Mouse (Mus musculus): ENCODE measurements around the gene Tmem82. TPM values are rescaled to one million over a fixed set of nuclear protein-coding genes. Genes with fewer than 3 reads are reported as not detected.

Tmem82 gene
- polyA plus RNA-seq, 1 experiment from 2014 or later: 42.0 TPM

GRCm38 (mm10) chr4:141632111-141632873 lies 13.9 kb upstream of the Tmem82 start:
- TF ChIP-seq CTCF (IDR thresholded peaks at IDR 0.05; ENCODE audit: low read depth): no peak
- H3K4me2 ChIP-seq (replicated peaks; ENCODE audit: low read depth): no peak overlapping the region
- no peaks in the 10 kb centered on the region for H3K27me3 ChIP-seq (replicated peaks; ENCODE audit: control insufficient read depth, insufficient read depth, low read length)
- no peak for ATAC-seq
- no peak overlapping the region for H3K4me3 ChIP-seq (ENCODE audit: low read depth, low read length)
- H3K36me3 ChIP-seq (ENCODE audit: control insufficient read depth, insufficient read depth): peaks cover 78% of the 10 kb centered on the region
- no peaks in the 10 kb centered on the region for H3K9me3 ChIP-seq (ENCODE audit: control insufficient read depth)
- no peak overlapping the region for H3K9ac ChIP-seq (ENCODE audit: low read depth, low read length)
- H3K4me1 ChIP-seq (replicated peaks; ENCODE audit: control insufficient read depth, insufficient read depth, low read length): no peaks in the 10 kb centered on the region
- 90% methylated on average over 21 of the region's 21 CpGs for WGBS
- no peak overlapping the region for H3K27ac ChIP-seq (ENCODE audit: low read depth, low read length)

- Histone ChIP-seq H3K9ac (ENCODE audit: low read depth, low read length) (no peak overlapping the region), H3K27me3 (replicated peaks; ENCODE audit: control insufficient read depth, insufficient read depth, low read length) (no peaks in the 10 kb centered on the region), H3K4me2 (replicated peaks; ENCODE audit: low read depth) (no peak overlapping the region), H3K9me3 (ENCODE audit: control insufficient read depth) (no peaks in the 10 kb centered on the region), H3K4me3 (ENCODE audit: low read depth, low read length) (no peak overlapping the region), H3K4me1 (replicated peaks; ENCODE audit: control insufficient read depth, insufficient read depth, low read length) (no peaks in the 10 kb centered on the region), H3K27ac (ENCODE audit: low read depth, low read length) (no peak overlapping the region), H3K36me3 (ENCODE audit: control insufficient read depth, insufficient read depth) (peaks cover 79% of the 10 kb centered on the region)
- no peak for TF ChIP-seq CTCF (IDR thresholded peaks at IDR 0.05; ENCODE audit: low read depth)
- no peak for ATAC-seq
- WGBS: 95% methylated on average over 20 of the region's 20 CpGs
Observed at GRCm38 (mm10) chr4:141631250-141631649, 12.8 kb upstream of the Tmem82 start.

GRCm38 (mm10) chr4:141630021-141630420 lies 11.6 kb upstream of the Tmem82 start:
- ATAC-seq: no peak
- Histone ChIP-seq H3K36me3 (ENCODE audit: control insufficient read depth, insufficient read depth) (peaks cover 82% of the 10 kb centered on the region), H3K9ac (ENCODE audit: low read depth, low read length) (no peak overlapping the region), H3K4me3 (ENCODE audit: low read depth, low read length) (no peak overlapping the region), H3K27ac (ENCODE audit: low read depth, low read length) (no peak overlapping the region), H3K4me2 (replicated peaks; ENCODE audit: low read depth) (no peak overlapping the region), H3K27me3 (replicated peaks; ENCODE audit: control insufficient read depth, insufficient read depth, low read length) (no peaks in the 10 kb centered on the region), H3K4me1 (replicated peaks; ENCODE audit: control insufficient read depth, insufficient read depth, low read length) (0 out of 2 replicates have a peak, but pooled peaks cover 2% of the 10 kb centered on the region), H3K9me3 (ENCODE audit: control insufficient read depth) (no peaks in the 10 kb centered on the region)
- WGBS: 86% methylated on average over 11 of the region's 11 CpGs
- no peak for TF ChIP-seq CTCF (IDR thresholded peaks at IDR 0.05; ENCODE audit: low read depth)

GRCm38 (mm10) chr4:141628661-141629060 lies 10.2 kb upstream of the Tmem82 start:
- TF ChIP-seq CTCF (IDR thresholded peaks at IDR 0.05; ENCODE audit: low read depth): no peak
- H3K9me3 ChIP-seq (ENCODE audit: control insufficient read depth): no peaks in the 10 kb centered on the region
- H3K4me2 ChIP-seq (replicated peaks; ENCODE audit: low read depth): no peak overlapping the region
- H3K27ac ChIP-seq (ENCODE audit: low read depth, low read length): no peak overlapping the region
- ATAC-seq: no peak
- H3K36me3 ChIP-seq (ENCODE audit: control insufficient read depth, insufficient read depth): peaks cover 74% of the 10 kb centered on the region
- 83% methylated on average over 14 of the region's 14 CpGs for WGBS
- H3K4me3 ChIP-seq (ENCODE audit: low read depth, low read length): no peak overlapping the region
- 0 out of 2 replicates have a peak, but pooled peaks cover 5% of the 10 kb centered on the region for H3K4me1 ChIP-seq (replicated peaks; ENCODE audit: control insufficient read depth, insufficient read depth, low read length)
- no peaks in the 10 kb centered on the region for H3K27me3 ChIP-seq (replicated peaks; ENCODE audit: control insufficient read depth, insufficient read depth, low read length)
- no peak overlapping the region for H3K9ac ChIP-seq (ENCODE audit: low read depth, low read length)

GRCm38 (mm10) chr4:141627502-141627901 lies 9.1 kb upstream of the Tmem82 start:
- Histone ChIP-seq H3K36me3 (ENCODE audit: control insufficient read depth, insufficient read depth) (peaks cover 66% of the 10 kb centered on the region), H3K27me3 (replicated peaks; ENCODE audit: control insufficient read depth, insufficient read depth, low read length) (no peaks in the 10 kb centered on the region), H3K9ac (ENCODE audit: low read depth, low read length) (no peak overlapping the region), H3K4me1 (replicated peaks; ENCODE audit: control insufficient read depth, insufficient read depth, low read length) (0 out of 2 replicates have a peak, but pooled peaks cover 9% of the 10 kb centered on the region), H3K27ac (ENCODE audit: low read depth, low read length) (no peak overlapping the region), H3K4me3 (ENCODE audit: low read depth, low read length) (no peak overlapping the region), H3K4me2 (replicated peaks; ENCODE audit: low read depth) (no peak overlapping the region), H3K9me3 (ENCODE audit: control insufficient read depth) (no peaks in the 10 kb centered on the region)
- no peak for TF ChIP-seq CTCF (IDR thresholded peaks at IDR 0.05; ENCODE audit: low read depth)
- no peak for ATAC-seq
- WGBS: 94% methylated on average over 5 of the region's 5 CpGs

- H3K36me3 ChIP-seq (ENCODE audit: control insufficient read depth, insufficient read depth): peaks cover 50% of the 10 kb centered on the region
- no peaks in the 10 kb centered on the region for H3K27me3 ChIP-seq (replicated peaks; ENCODE audit: control insufficient read depth, insufficient read depth, low read length)
- no peak overlapping the region for H3K4me3 ChIP-seq (ENCODE audit: low read depth, low read length)
- no peak overlapping the region for H3K9ac ChIP-seq (ENCODE audit: low read depth, low read length)
- 0 out of 2 replicates have a peak, but pooled peaks cover 9% of the 10 kb centered on the region for H3K4me1 ChIP-seq (replicated peaks; ENCODE audit: control insufficient read depth, insufficient read depth, low read length)
- no peak overlapping the region for H3K27ac ChIP-seq (ENCODE audit: low read depth, low read length)
- H3K9me3 ChIP-seq (ENCODE audit: control insufficient read depth): no peaks in the 10 kb centered on the region
- no peak for ATAC-seq
- no peak for TF ChIP-seq CTCF (IDR thresholded peaks at IDR 0.05; ENCODE audit: low read depth)
- H3K4me2 ChIP-seq (replicated peaks; ENCODE audit: low read depth): no peak overlapping the region
- 90% methylated on average over 16 of the region's 16 CpGs for WGBS
Observed at GRCm38 (mm10) chr4:141625774-141626550, 7.5 kb upstream of the Tmem82 start.
